Mouse (Mus musculus): ENCODE results near the gene Gale. TPM values are rescaled to one million over a fixed set of nuclear protein-coding genes. Genes with fewer than 3 reads are reported as not detected.
"Not testable (repeated sequence)": the region's sequence is repeated elsewhere in the genome, so short reads cannot be mapped to it uniquely, and the experiment has no call there.

The Gale gene
- polyA plus RNA-seq, 1 experiment from 2014 or later = 24.5 TPM

DNA sequence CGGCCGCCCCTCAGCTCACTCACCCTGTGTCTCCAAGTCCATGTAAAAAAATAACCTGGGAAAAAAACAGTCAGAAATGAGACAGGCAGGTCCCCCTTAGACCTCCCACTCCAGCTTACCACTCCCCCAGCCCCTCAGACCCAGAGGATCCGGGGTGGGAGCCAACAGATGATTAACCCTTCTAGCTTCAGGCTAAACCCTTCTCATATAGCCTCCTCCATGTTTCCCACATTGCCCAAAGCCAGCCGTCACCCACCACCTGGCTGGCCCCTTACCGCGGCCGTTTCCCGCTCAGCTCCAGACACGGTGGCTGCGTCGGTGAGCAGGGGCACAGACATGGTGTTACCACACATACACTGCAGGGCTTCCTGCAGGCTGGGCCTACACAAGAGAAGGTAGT is 7.1 kb downstream of the Gale start:
- H3K4me2 ChIP-seq (ENCODE audit: low read depth, low read length) = no peak overlapping the region
- WGBS = 85% methylated on average over 11 of the region's 11 CpGs

DNA sequence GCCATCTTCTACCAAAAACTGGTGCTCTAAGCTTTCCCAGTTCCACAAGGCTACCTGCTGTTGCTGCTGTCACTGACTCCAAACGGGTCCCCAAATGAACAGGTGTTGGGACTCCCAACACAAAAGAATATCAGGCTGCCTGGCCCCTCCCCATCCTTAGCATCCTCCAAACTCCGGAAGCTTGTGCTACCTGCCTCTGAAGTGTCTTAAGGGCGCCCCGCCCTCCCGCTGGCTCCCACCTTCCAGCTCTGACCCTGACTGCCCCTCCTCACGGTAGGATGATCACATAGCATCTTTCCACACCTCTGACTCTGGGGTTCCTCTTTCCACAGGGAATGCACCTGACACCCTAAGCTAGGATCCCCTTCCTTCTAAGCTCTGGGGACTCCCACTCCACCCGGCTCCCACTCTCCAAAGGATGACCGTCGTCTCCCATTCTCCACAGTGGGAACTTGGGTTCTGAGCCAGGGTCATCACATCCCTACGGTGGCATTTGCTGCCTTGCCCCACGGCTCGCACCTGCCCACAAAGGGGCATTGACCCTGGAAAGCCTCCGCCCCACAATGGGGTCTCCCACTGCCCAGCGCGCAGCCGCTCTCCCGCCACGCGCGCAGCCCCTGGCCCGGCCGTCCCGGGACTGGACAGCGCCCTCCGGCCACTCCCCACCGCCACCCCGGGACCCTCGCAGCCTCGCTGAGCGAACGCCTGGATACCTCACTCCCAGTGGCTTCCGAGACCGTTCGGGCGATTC is 8.5 kb downstream of the Gale start:
- peak overlapping the region; percentile 93 for H3K4me2 ChIP-seq (ENCODE audit: low read depth, low read length)
- H3K27me3 ChIP-seq (ENCODE audit: control insufficient read depth, insufficient read depth, low read length) = no peaks in the 10 kb centered on the region
- peaks cover 12% of the 10 kb centered on the region for H3K4me1 ChIP-seq (ENCODE audit: control insufficient read depth, insufficient read depth, low read length)
- under 1% methylated on average over 35 of the region's 35 CpGs for WGBS
- H3K36me3 ChIP-seq (ENCODE audit: control insufficient read depth, insufficient read depth) = peaks cover 48% of the 10 kb centered on the region
- no peaks in the 10 kb centered on the region for H3K9me3 ChIP-seq (replicated peaks; ENCODE audit: control insufficient read depth, low read length)
- peak overlapping the region; percentile 83 for H3K9ac ChIP-seq (ENCODE audit: low read length)
- H3K4me3 ChIP-seq (ENCODE audit: low read length) = peak overlapping the region; percentile 73
- ATAC-seq (replicated peaks; ENCODE audit: extremely low read depth, insufficient read depth, low FRiP score) = peak; percentile 28; the same call in 1 of the 2 replicates
- peak overlapping the region; percentile 47 for H3K27ac ChIP-seq (ENCODE audit: low read length)

More for the DNA sequence above, 7.1 kb downstream of the Gale start:
- no peak overlapping the region for H3K9ac ChIP-seq (ENCODE audit: low read length)
- peaks cover 43% of the 10 kb centered on the region for H3K36me3 ChIP-seq (ENCODE audit: control insufficient read depth, insufficient read depth)
- no peak overlapping the region for H3K27ac ChIP-seq (ENCODE audit: low read length)
- H3K4me1 ChIP-seq (ENCODE audit: control insufficient read depth, insufficient read depth, low read length) = peaks cover 12% of the 10 kb centered on the region
- no peak for ATAC-seq (replicated peaks; ENCODE audit: extremely low read depth, insufficient read depth, low FRiP score)
- H3K9me3 ChIP-seq (replicated peaks; ENCODE audit: control insufficient read depth, low read length) = no peaks in the 10 kb centered on the region
- H3K4me3 ChIP-seq (ENCODE audit: low read length) = no peak overlapping the region
- no peaks in the 10 kb centered on the region for H3K27me3 ChIP-seq (ENCODE audit: control insufficient read depth, insufficient read depth, low read length)

DNA sequence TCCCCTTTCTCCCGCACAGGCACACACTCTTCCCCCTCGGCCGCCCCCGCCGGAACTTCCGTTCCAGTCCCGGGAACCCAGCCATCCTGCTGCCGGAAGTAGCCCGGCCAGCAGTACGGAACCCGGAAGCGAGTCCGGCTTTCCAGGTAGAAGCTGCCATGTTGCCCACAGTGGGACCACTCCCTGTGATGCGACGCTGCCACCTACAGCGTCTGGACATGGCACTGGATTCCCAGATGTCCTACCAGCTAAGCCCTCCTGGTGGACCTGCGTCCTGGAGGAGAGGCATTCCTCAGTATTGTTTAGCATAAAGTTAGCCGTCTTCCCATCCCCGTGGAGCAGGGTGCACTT is 9.0 kb downstream of the Gale start, which contains the start of gene Lypla2:
Lypla2 (minus strand) TSS at position 71 of the 351 bp plus-strand sequence.
- WGBS = 2% methylated on average over 19 of the region's 19 CpGs
- H3K27me3 ChIP-seq (ENCODE audit: control insufficient read depth, insufficient read depth, low read length) = no peaks in the 10 kb centered on the region
- H3K9ac ChIP-seq (ENCODE audit: low read length) = peak within 1 kb of the TSS; percentile 83
- peak within 1 kb of the TSS; percentile 93 for H3K4me2 ChIP-seq (ENCODE audit: low read depth, low read length)
- peak within 1 kb of the TSS; percentile 73 for H3K4me3 ChIP-seq (ENCODE audit: low read length)
- ATAC-seq (replicated peaks; ENCODE audit: extremely low read depth, insufficient read depth, low FRiP score) = peak; percentile 86
- H3K27ac ChIP-seq (ENCODE audit: low read length) = peak within 1 kb of the TSS; percentile 47
- no peaks in the 10 kb centered on the region for H3K9me3 ChIP-seq (replicated peaks; ENCODE audit: control insufficient read depth, low read length)
- peaks cover 12% of the 10 kb centered on the region for H3K4me1 ChIP-seq (ENCODE audit: control insufficient read depth, insufficient read depth, low read length)
- peaks cover 42% of the 10 kb centered on the region for H3K36me3 ChIP-seq (ENCODE audit: control insufficient read depth, insufficient read depth)

DNA sequence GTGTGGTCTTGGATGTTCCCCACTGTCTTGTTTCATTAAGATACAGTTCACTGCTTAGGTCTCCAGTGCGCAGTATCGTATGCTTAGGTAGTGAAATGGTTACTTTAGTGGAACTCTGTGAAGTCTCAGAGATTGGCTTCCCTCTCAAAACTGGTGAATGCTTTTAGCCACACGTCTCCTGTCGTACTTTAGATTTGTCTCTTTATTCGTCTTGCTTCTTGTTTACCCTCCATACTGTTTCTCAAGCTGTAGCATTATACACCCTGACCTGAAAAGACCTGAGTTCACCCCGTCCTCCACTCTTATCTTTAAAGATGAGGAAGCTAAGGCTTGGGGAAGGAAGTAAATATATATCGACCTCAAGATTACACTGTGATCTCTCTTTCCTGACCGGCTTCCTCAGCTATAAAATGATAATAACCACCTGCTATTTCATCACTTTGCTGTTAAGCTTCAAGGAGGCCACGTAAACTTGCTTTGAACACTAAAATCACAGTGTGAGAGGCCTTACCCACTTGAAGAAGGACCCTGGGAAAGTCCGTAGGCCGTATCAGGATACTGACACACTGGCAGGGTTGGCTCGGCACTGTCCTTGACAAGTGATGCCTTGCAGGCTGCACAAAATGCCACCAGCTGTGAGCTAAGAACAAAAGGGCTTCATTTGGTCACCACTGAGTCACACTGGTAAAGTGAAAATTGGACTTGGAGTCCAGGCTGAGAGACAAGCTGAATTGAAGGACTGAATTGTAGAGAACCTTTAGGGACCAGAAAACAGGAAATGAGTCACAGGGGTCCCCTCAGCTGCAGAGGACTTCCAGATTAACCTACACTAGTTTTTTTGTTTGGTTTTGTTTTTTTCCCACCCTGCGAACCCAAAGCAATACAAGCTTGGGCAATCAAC is 9.6 kb downstream of the Gale start:
- Histone ChIP-seq H3K9ac (ENCODE audit: low read length) (peak overlapping the region; percentile 83; the same call in 1 of the 2 replicates), H3K4me3 (ENCODE audit: low read length) (peak overlapping the region; percentile 73), H3K4me1 (ENCODE audit: control insufficient read depth, insufficient read depth, low read length) (peaks cover 12% of the 10 kb centered on the region), H3K27ac (ENCODE audit: low read length) (peak overlapping the region; percentile 4), H3K36me3 (ENCODE audit: control insufficient read depth, insufficient read depth) (peaks cover 38% of the 10 kb centered on the region), H3K27me3 (ENCODE audit: control insufficient read depth, insufficient read depth, low read length) (no peaks in the 10 kb centered on the region), H3K9me3 (replicated peaks; ENCODE audit: control insufficient read depth, low read length) (no peaks in the 10 kb centered on the region), H3K4me2 (ENCODE audit: low read depth, low read length) (peak overlapping the region; percentile 93)
- 49% methylated on average over 13 of the region's 13 CpGs for WGBS
- ATAC-seq (replicated peaks; ENCODE audit: extremely low read depth, insufficient read depth, low FRiP score) = no peak

DNA sequence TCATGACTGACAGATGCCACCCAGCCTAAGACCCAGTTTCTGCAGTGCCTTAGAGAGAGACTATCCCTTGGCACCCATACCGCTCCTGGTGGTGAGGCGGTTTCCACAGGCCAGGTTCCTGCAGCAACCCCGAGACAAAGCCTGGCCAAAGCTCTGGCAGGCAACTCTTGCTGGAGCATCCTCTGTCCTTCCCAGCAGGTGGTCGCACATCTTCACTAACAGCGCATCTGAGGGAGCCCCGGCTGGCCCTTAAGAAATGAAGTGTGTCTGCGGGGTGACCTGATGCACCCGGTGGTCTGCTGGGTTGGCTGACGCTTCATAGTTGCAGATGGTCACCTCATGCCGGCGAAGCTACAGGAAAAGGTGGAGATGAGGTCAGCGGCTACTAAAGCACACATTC is 12.6 kb downstream of the Gale start:
- H3K36me3 ChIP-seq (ENCODE audit: control insufficient read depth, insufficient read depth) = peaks cover 23% of the 10 kb centered on the region
- no peak overlapping the region for H3K4me2 ChIP-seq (ENCODE audit: low read depth, low read length)
- WGBS = 88% methylated on average over 12 of the region's 12 CpGs
- H3K9me3 ChIP-seq (replicated peaks; ENCODE audit: control insufficient read depth, low read length) = no peaks in the 10 kb centered on the region
- H3K4me1 ChIP-seq (ENCODE audit: control insufficient read depth, insufficient read depth, low read length) = peaks cover 12% of the 10 kb centered on the region
- no peak overlapping the region for H3K9ac ChIP-seq (ENCODE audit: low read length)
- no peak for ATAC-seq (replicated peaks; ENCODE audit: extremely low read depth, insufficient read depth, low FRiP score)
- no peak overlapping the region for H3K27ac ChIP-seq (ENCODE audit: low read length)
- no peaks in the 10 kb centered on the region for H3K27me3 ChIP-seq (ENCODE audit: control insufficient read depth, insufficient read depth, low read length)
- no peak overlapping the region for H3K4me3 ChIP-seq (ENCODE audit: low read length)

DNA sequence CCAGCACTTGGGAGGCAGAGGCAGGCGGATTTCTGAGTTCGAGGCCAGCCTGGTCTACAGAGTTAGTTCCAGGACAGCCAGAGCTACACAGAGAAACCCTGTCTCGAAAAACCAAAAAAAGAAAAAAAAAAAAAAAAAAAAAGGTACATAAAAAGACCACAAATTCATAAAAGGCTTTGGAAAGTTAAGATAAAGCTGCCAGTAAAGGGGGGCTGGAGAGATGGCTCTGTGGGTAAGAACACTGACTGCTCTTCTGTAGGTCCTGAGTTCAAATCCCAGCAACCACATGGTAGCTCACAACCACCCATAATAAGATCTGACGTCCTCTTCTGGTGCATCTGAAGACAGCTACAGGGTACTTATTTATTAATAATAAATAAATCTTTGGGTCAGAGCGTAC is 16.7 kb downstream of the Gale start:
- 89% methylated on average over 5 of the region's 5 CpGs for WGBS

DNA sequence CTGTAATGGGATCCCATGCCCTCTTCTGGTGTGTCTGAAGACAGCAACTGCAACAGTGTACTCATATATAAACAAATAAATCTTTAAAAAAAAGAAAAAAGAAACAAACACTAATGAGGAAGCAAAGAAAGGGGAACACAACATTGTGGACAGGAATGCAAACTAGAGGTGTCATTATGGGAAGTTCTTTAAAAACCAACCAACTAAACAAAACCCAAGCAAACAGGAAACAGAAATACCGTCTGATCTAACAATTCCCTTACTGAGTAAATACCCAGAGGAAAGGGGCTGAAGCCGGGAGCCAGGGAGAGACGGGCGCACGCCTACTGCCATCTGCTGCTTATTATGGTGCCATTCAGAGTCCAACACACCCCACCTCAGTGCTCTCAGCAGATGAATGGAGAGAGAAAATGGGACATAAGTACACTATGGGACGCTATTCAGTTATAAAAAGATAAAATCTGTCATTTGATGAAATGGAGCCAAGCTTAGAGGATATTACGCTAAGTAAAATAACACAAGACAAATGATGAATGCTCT is 18.1 kb downstream of the Gale start:
- H3K4me1 ChIP-seq (ENCODE audit: control insufficient read depth, insufficient read depth, low read length) = peaks cover 8% of the 10 kb centered on the region
- H3K4me2 ChIP-seq (ENCODE audit: low read depth, low read length) = no peak overlapping the region
- no peak overlapping the region for H3K27ac ChIP-seq (ENCODE audit: low read length)
- WGBS = 68% methylated on average over 7 of the region's 7 CpGs
- no peak for ATAC-seq (replicated peaks; ENCODE audit: extremely low read depth, insufficient read depth, low FRiP score)
- peaks cover 13% of the 10 kb centered on the region for H3K36me3 ChIP-seq (ENCODE audit: control insufficient read depth, insufficient read depth)
- H3K9me3 ChIP-seq (replicated peaks; ENCODE audit: control insufficient read depth, low read length) = no peaks in the 10 kb centered on the region
- H3K27me3 ChIP-seq (ENCODE audit: control insufficient read depth, insufficient read depth, low read length) = no peaks in the 10 kb centered on the region
- no peak overlapping the region for H3K4me3 ChIP-seq (ENCODE audit: low read length)
- H3K9ac ChIP-seq (ENCODE audit: low read length) = no peak overlapping the region

More for the DNA sequence above, 16.7 kb downstream of the Gale start:
- not testable (repeated sequence) for H3K9me3 ChIP-seq (replicated peaks; ENCODE audit: control insufficient read depth, low read length); H3K27me3 ChIP-seq (ENCODE audit: control insufficient read depth, insufficient read depth, low read length); H3K4me1 ChIP-seq (ENCODE audit: control insufficient read depth, insufficient read depth, low read length); H3K27ac ChIP-seq (ENCODE audit: low read length); H3K9ac ChIP-seq (ENCODE audit: low read length); H3K4me2 ChIP-seq (ENCODE audit: low read depth, low read length); ATAC-seq (replicated peaks; ENCODE audit: extremely low read depth, insufficient read depth, low FRiP score); H3K4me3 ChIP-seq (ENCODE audit: low read length)
- peaks cover 24% of the 10 kb centered on the region for H3K36me3 ChIP-seq (ENCODE audit: control insufficient read depth, insufficient read depth)

DNA sequence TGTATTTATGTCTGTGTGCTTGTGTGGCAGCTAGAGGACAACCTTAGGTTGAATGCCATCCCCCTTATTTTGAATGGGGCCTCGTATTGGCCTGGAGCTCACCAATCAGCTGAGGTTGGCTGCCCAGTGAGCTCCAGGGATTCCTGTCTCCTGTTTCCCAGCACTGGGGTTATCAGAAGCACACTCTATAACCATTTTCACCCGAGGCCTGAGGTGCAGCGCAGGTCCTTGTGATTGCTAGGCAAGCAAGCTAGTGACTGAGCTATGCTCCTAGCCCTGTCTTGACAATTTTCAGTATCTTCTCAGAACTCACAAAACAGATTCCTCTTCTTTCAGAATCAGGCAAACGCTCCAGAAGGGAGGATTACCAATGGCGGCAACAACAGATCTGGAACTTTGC is 21.0 kb downstream of the Gale start:
- H3K36me3 ChIP-seq (ENCODE audit: control insufficient read depth, insufficient read depth) = peaks cover 8% of the 10 kb centered on the region
- H3K4me1 ChIP-seq (ENCODE audit: control insufficient read depth, insufficient read depth, low read length) = peaks cover 11% of the 10 kb centered on the region
- no peak overlapping the region for H3K9ac ChIP-seq (ENCODE audit: low read length)
- no peaks in the 10 kb centered on the region for H3K27me3 ChIP-seq (ENCODE audit: control insufficient read depth, insufficient read depth, low read length)
- no peaks in the 10 kb centered on the region for H3K9me3 ChIP-seq (replicated peaks; ENCODE audit: control insufficient read depth, low read length)
- 79% methylated on average over 5 of the region's 5 CpGs for WGBS
- no peak overlapping the region for H3K4me2 ChIP-seq (ENCODE audit: low read depth, low read length)
- no peak overlapping the region for H3K4me3 ChIP-seq (ENCODE audit: low read length)
- no peak overlapping the region for H3K27ac ChIP-seq (ENCODE audit: low read length)
- no peak for ATAC-seq (replicated peaks; ENCODE audit: extremely low read depth, insufficient read depth, low FRiP score)

All from heart, embryonic 16.5 days (tissue).